Mouse (Mus musculus) urinary bladder, adult 18-20 months (tissue): ENCODE data around the gene Phf20.
"Not testable (repeated sequence)": the region's sequence is repeated elsewhere in the genome, so short reads cannot be mapped to it uniquely, and the experiment has no call there.

ENCODE experiments used
- DNase-seq, 2 experiments: peaks; one replicate each; pipeline ENCODE4 v3.0.0; 2022; ENCODE audit warnings: low spot score in 2 of 2, mixed read lengths in 2 of 2

The Phf20 gene

DNA sequence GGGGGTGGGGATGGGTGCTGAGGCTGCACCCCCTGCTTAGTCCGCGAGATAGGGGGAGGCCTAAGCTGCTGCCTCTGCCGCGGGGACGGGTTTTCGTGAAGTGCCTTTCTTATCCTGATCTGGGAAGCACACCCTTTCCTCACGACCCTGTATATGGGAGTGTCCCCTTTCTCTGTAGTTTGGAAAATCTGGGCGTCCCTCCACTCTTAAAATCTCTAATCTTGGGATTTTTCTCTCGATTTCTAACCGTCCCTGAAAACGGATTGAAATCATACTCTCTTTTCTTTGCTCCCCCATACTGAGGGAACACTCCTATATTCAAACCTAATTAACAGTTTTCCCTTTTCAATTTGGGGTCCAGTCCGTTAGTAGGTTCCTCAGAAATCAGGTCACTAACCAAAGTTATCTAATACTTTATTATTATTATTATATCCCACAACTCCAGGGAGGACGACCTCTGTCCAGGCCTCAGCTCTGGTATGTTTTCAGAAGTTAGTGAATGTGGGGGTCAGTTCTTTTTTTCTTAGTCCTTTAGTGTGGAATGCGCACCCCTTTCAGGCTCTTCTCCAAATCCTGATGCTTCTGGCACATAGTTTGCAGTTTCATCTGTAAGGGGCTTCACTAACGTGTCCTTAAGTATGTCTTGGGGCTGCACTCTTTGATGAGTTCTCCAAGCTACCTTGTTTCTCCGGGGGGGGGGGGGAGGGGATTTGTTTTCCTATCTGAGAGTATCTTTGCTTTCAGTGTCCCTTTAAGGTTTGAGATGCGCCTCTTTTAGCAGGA, 1.1 kb downstream of the Phf20 start:
- no peak for DNase-seq

DNA sequence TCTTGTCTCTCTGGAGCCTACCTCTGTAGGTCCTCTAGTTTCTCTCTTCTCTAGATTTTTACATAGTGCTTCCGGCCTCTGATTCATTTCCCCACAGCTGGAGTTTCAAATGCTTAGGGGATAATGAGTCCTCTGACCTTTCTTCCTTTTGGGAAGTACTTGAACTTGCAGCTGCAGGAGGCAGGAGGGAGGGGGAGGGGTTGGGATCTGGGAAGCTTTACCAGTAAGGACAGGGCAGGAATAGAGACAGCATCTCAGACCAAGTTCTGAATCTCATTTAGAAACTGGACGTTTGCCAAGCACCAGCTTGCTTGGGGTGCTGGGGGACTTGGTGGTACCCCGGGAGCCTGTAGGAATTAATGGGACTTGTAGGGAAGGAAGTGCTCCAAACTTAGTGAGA, 3.7 kb downstream of the Phf20 start:
- DNase-seq, result no peak

DNA sequence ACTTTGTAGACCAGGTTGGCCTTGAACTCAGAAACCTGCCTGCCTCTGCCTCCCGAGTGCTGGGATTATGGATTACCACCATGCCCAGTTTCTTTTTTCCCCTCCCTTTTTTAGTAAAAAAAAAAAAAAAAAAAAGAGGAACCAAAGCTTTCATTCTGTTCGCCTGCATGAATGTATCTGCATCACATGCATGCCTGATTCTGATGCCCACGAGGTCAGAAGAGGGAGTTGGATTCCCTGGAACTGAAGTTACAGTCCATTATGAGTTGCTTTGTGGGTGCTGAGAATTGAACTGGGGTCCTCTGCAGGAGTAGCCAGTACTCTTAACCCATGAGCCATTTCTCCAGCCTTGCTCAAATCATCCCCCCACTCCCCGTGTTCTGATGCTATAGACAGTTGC, 5.2 kb downstream of the Phf20 start:
- no peak for DNase-seq

DNA sequence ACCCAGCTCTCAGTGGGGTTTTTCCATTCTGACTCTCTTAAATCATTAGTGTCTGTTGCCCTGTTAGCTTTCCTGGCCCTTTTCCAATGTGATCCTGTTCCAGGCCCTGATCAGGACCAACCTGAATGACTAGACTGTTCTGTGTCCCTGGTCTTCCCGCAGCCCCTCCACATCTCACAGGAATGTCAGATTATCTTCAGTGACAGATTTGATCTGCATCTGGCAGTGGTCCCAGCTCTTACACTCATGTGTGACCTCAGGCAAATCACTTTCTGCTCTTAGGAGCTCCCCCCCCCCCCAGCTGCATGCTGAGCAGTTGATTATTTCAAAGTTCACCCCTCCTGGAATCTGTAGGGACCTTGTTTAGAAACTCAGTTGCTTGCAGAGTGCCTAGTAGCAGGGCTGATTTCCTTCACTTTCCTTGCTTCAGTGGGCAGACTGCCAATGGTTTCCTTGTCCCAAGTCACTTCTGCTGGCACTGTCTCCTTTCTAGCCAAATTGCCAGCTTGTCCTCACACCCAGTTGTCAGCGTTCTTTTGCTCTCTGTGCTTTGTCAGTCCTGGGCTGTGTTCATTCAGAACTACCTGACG, 6.7 kb downstream of the Phf20 start:
- DNase-seq, result peak in 1 of 2 experiments; percentile 17

DNA sequence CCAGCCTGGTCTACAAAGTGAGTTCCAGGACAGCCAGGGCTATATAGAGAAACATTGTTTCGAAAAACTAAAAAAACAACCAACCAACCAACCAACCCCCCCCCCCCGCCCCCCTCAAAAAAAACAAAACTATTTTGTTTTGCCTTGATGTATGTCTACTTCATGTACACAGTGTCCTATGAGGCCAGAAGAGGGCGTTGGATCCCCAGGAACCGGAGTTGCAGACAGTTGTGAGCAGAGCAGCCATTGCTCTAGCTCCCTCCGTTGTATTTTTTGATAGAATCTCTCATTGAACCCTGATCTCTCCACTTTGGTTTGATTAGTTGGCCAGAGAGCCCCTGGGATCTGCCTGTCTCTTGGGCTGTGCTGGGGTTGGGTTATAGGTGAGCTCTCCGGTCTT, 7.7 kb downstream of the Phf20 start:
- DNase-seq, result no peak

DNA sequence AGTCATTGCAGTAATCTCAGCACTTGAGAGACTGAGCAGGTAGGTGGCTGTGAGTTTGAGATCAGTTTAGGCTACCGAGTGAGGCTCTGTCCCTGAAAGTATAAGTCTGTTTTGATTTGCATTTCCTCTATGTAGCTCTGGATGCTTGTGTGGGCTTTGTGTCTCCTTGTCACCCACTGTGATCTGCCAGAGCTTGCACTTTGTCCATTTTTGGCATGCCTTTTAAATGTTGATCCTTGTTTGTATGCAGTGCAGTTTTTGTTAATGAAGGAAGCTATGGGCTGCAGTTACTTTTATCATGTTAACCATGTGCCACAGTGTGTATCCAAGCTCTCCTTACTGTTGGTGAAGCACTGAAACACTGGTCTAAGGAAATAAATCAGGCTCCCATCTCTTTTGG, 21.5 kb downstream of the Phf20 start:
- DNase-seq, result no peak

DNA sequence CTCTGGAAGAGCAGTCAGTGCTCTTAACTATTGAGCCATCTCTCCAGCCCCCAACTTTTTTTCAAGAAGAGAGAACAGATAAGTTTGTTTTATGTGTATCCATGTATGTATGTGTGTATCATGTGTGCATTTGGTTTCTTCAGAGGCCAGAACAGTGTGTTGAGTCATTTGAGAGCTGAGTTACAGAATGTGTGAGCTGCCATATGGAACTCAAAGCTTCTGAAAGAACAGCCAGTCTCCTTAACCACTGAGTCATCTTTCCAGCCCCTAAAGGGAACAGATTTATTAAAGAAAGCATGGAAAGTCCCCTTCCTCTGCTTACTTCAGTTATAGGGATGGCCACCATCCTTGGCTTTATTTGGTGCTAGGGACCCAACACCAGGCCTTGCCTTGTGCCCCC, 25.8 kb downstream of the Phf20 start:
- no peak for DNase-seq

DNA sequence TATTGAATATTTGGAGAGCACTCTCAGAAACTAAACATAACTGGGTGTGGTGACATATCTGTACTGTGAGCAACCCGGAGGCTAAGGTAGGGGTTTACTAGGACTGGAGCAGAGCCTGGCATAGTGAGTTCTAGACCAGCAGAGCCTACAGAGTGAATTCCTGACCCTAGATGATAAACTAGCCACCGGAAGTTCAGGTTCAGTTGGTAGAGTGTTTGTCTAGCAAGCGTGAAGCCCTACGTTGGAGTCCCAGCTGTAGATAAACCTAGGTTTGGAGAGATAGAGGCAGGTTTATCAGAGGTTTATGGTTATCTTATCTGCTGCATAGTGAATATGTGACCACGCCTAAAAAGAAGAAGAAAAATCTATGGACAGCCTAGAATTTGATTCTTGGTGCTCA, 27.8 kb downstream of the Phf20 start:
- DNase-seq, result no peak

DNA sequence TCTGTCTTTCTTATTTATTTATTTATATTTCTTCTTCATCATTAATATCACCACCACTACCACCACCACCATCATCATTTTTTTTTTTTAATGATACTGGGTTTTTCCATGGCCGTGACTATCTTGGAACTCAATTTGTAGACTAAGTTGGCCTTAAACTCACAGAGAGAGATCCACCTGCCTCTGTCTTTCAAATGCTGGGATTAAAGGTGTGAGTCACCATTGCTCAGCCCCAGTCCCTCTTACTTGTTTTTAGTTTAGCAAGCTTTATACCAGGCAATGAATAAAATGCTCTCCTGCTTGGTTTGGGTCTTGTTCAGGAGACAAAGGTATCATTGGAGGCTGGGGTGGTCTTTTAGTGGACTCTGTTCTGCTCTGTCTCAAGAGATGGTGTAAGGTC, 31.4 kb downstream of the Phf20 start:
- DNase-seq, result no peak

DNA sequence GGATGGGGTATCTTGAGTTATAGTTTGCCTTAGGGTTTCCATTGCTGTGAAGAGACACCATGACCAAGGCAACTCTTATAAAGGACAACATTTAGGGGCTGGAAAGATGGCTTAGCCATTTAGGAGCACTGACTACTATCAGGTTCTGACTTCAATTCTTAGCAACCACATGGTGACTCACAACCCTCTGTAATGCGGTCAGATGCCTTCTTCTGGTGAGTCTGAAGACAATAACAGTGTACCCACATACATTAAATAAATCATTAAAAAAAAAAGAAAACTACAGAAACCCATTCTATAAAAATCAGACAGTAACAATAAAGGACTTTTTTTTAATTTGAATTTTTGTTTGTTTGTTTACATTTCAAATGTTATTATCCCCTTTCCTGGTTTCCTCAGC, 32.9 kb downstream of the Phf20 start:
- no peak for DNase-seq

DNA sequence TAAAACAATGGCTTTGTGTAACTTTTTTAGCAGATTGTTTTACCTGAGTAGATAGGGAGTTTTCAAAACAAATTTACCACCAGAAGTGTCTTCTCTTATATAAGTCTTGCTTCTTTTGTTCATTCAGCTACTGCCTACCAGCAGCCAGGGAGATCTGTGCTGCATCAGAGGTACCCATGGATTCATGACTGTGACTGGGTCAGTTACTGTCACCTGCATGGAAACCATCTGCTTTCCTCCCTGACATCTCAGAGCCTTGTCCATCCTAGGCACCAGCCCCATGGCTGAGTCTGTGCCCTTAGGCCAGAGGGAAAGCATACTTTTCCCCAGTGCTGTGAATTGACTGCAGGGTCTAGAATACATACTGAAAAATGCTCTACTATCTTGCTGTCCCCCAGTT, 35.1 kb downstream of the Phf20 start:
- no peak for DNase-seq

DNA sequence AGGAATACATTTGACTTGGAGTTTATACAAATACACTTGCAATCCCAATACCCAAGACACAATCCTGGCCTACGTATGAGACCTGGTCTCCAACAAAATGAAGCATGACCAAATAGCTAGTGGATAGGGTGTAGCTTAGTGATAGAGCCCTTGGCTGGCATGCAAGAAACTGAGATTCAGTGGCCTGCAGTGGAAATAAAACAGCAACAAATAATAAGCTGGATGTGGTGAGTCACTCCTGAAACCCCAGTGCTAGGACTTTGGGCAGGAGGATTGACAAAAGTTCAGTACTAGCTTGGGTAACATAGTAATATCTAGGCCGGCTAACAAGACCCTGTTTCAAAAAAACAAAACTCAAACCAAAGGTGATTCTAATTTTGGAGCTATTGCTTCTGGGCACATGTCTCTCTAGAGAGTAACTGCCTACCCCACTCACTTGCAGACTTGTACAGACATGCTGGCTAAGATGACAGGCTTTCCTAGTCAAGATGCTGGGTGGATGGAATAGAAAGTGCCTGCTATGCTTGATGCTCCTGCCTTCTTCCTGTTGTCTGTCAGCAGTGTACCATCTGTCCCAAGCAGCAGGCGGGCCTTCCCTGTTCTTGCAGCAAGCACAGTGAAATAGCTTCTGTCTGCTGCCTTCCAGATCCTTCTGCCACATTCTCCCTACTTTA, 37.1 kb downstream of the Phf20 start:
- DNase-seq, result no peak

DNA sequence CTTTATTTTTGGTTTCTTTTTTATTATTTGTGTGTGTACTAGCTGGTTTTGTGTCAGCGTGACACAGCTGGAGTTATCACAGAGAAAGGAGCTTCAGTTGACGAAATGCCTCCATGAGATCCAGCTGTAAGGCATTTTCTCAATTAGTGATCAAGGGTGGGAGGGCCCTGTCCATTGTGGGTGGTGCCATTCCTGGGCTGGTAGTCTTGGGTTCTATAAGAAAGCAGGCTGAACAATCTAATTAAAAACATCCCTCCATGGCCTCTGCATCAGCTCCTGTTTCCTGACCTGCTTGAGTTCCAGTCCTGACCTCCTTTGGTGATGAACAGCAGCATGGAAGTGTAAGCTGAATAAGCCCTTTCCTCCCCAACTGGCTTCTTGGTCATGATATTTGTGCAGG, 37.8 kb downstream of the Phf20 start:
- DNase-seq, result not testable (repeated sequence)

DNA sequence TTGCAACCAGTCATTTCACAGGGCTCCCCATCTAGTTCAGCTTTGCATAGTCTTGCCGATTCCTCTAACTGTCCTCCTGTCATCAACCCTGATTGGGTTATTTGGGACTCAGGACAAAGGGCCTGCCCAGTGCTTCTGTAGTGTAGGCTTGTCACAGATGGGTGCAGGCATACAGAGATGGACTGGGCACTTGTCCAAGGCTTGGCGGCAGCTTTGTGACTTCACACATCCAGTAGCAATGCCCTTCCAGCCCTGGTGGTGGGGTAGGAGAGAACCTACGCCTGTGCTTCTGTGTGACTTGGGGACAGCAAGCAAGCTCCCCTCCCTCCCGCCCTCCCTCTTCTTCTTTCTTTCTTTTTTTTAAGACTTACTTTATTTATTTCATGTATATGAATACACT, 39.6 kb downstream of the Phf20 start:
- DNase-seq, result no peak

DNA sequence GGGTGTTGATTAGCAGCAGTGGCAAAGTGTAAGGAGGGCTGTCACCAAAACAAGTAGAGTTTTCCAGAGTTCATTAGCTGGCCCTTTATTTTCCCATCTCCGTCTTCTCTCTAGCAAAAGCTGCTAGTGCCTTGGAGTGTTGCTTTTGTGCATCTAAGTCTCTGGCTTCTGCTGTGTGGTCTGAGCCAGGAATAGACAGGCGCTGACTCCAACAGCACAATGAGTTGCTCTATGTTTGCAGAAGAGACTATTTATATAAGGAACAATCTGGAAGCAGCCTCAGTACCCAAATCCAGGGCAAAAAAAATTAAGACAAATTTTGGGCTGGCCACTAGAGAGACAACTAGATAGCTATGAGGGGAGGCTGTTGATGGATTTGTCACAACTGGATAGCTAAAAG, 45.4 kb downstream of the Phf20 start:
- DNase-seq, result no peak

DNA sequence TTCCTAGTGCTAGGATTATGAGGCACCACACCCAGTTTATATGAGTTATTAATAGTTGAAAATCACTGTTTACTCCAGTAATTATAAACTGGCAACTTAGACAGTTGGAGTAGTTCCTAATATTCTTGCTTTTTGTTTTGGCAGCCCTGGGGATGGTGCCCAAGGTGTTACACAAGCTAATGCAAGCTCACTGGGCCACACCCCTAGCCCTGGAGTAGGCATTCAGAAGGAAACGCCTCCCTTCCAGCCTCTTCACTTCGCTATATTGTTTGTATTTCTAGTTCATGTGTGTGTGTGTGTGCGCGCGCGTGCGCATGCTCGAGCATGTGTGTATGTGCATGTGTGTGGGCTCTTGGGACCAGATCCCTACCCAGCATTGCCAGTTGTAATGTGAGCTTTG, 46.7 kb downstream of the Phf20 start:
- no peak for DNase-seq

DNA sequence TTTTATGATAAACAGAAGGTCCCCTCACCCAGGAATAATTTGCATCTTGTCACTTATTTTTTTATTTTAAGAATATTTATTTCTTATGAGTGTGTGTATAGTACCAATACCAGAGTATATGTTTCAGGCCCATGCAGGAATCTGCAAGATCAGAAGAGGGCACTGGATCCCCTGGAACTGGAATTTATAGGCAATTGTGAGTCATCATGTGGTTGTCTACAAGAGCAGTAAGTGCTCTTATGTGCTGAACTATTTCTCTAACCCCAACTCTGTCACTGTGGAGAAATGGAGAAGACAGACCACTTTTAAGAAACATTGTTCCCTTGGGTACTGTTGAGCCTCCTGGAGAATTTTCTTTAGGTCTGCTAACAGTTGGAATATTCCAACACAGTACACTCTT, 51.3 kb downstream of the Phf20 start:
- DNase-seq, result no peak

DNA sequence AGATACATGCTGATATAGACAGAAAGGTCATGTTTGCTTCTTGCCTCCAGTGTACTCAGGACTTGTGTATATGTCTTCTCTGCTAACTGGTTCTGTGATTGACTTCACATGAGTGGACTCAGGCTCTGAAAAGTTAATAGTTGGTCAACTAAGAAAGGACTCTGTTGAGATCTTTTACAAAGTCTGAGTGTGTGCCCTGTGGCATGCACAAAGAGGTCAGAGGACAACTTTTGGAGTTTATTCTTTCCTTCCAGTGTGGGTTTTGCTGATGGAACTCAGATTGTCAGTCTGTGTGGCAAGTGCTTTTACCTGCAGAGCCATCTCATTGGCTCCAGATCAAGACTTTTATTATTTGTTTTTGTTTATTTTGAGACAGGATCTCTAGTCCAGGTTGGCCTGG, 54.5 kb downstream of the Phf20 start:
- DNase-seq, result no peak

DNA sequence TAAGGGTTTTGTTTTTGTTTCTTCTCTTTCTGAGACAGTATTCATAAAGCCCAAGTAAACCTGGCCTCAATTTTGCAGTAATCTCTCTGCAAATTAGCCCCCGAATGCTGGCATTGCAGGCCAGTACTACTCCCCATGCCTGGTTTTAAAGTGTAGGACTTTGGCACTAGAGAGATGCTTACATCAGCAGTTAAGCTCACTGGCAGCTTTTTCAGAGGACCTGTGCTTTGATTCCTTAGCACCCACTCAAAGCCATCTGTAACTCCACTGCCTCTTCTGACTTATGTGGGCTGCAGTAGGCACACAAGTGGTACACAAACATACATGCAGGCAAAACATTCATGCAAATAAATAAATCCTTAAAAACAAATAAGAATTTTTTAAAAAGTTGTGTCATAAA, 55.0 kb downstream of the Phf20 start:
- no peak for DNase-seq

DNA sequence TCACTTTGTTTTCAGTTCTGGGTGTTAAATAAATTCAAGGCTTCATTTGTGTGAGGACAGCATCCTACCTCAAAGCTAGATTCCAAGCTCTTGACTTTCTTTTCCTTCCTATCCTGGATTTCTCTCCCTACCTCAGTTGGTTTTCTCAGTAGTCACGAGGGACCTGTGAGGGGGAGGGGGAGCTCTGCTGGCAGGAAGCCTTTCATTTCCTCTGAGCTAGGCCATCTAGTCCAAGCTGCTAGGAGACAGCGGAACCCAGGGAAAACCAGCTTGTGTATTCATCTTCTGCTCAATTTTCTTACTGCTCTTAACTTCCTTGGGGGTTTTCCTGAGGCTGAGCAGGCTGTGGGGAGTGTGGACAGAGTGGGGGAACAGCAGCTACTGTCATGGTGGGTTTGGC, 60.8 kb downstream of the Phf20 start:
- no peak for DNase-seq

DNA sequence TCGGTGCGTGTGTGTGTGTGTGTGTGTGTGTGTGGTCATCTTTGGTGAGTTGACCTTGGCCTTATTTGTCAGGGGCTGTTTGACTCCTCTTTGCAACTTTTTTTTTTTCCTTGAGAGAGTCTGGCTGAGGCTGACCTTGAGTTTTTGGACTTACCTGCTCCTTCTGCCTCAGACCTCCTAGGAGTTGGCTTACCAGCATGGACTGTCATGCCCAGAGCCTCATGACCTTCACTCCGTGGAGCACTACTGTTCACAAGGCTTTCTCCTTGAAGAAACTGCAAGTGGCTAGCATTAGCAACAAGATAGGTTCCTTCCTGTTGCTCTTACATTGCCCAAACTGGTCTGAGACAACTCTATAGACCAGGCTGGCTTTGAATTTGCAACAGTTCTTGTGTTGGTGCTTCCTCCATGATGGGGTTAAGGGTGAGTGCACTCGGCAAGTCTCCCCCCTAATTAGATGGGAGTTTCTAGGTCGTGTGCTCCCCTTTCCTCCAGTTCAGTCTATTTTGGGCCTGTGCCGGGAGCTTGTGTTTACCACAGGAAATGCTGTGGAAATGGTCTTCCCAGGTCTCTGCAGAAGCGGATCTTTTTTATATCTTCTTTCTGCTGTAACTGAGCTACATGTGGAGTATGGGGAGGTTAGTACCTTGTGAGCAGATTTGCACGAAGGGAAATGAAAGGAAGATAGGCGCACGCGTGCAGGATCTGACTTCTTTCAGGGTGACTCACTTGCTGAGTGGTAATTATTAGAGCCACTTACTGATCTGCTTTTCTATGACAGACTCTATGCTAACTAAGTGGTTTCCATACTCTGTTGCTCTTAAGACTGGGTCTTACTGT, 61.9 kb downstream of the Phf20 start:
- DNase-seq, result no peak

DNA sequence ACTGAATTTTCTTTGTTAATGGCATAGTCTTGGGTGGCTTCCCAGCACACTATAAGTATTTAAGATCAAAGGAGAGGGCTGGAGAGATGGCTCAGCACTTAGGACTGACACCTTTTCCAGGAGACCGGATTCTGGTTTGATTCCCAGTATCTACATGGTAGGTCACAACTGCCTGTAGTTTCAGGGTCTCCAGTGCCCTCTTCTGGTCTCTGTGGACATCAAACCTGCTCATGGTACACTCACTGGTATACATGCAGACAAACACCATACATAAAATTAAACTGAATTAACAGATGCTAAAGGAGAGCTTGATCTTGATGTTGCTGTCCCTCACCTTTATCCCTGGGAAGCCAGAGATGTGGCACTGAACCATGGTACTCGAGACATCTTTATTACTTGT, 64.7 kb downstream of the Phf20 start:
- no peak for DNase-seq
